Mouse (Mus musculus): Measurements from ENCODE around the gene Ifnl3. TPM values are rescaled to one million over a fixed set of nuclear protein-coding genes. Genes with fewer than 3 reads are reported as not detected.

Ifnl3 gene
- polyA plus RNA-seq, 1 experiment from 2014 or later: not detected

DNA sequence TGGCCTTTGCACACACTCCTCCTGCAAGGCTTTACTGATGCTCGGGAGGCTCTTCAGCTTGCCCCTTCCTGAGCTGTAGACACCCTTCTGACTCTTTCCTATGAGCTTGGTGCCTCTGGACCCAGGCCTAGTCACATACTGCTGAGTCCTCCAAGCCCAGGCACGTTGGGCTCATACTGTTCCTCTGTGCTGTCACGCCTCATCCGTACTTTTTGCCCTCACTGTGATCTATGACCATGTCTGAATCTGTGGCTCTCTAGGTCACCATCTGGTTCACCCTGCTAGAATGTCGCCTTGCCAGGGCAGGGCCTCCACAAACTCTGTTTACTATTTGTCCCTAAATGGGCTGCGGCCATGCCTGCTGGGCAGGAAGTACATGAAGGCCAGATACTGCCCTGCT lies 30.4 kb downstream of the Ifnl3 start:
- no peak overlapping the region for H3K9ac ChIP-seq (ENCODE audit: low read depth, low read length)
- no peaks in the 10 kb centered on the region for H3K9me3 ChIP-seq (ENCODE audit: control insufficient read depth, low read length)
- no peak overlapping the region for H3K4me2 ChIP-seq (ENCODE audit: low read depth, low read length)
- ATAC-seq (ENCODE audit: low read depth) (no peak), DNase-seq (ENCODE audit: low spot score) (no peak)
- H3K27me3 ChIP-seq (replicated peaks; ENCODE audit: control insufficient read depth, insufficient read depth, low read length): peaks cover 3% of the 10 kb centered on the region
- H3K4me3 ChIP-seq (ENCODE audit: low read depth, low read length): no peak overlapping the region
- 90% methylated on average over 6 of the region's 6 CpGs for WGBS
- H3K36me3 ChIP-seq (ENCODE audit: control insufficient read depth, insufficient read depth, low read length): peaks cover 4% of the 10 kb centered on the region; the same call in 1 of the 2 replicates
- H3K4me1 ChIP-seq (ENCODE audit: control insufficient read depth, insufficient read depth, low read length): no peaks in the 10 kb centered on the region
- no peak overlapping the region for H3K27ac ChIP-seq (replicated peaks; ENCODE audit: low read depth, low read length)

DNA sequence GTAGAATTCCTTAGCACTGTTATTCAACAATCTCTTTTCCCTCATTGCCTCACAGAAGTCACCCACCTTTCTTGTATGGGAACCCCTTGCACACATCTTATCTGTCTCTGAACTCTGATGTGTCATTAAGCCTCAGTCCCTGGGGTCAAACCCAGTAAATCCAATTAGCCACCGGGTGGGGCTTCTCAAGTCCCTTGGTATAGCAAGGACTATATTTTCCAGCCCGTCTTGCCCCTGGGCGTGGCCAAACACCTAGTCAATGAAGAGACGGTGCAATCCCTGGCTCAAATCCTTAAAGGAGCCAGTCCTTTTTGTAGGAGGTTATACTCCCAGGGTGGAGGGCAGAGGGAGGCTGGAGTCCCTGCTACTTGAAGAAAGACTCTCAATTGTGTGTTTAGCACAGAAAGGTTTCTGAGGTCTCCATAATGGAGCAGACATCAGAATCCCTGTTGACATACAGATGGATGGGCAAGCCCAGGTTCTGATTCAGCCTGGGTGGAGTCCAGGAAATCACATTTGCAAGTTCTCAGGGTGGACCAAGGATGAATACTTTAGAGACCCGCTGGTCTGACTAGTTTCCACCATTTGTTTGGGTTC lies 33.4 kb downstream of the Ifnl3 start:
- H3K4me1 ChIP-seq (ENCODE audit: control insufficient read depth, insufficient read depth, low read length): no peaks in the 10 kb centered on the region
- no peak overlapping the region for H3K27ac ChIP-seq (replicated peaks; ENCODE audit: low read depth, low read length)
- ATAC-seq (ENCODE audit: low read depth) (no peak), DNase-seq (ENCODE audit: low spot score) (peak; percentile 22)
- peaks cover 29% of the 10 kb centered on the region for H3K36me3 ChIP-seq (ENCODE audit: control insufficient read depth, insufficient read depth, low read length)
- H3K27me3 ChIP-seq (replicated peaks; ENCODE audit: control insufficient read depth, insufficient read depth, low read length): no peaks in the 10 kb centered on the region
- 19% methylated on average over 5 of the region's 5 CpGs for WGBS
- H3K9me3 ChIP-seq (ENCODE audit: control insufficient read depth, low read length): no peaks in the 10 kb centered on the region
- H3K9ac ChIP-seq (ENCODE audit: low read depth, low read length): no peak overlapping the region
- H3K4me3 ChIP-seq (ENCODE audit: low read depth, low read length): no peak overlapping the region
- H3K4me2 ChIP-seq (ENCODE audit: low read depth, low read length): no peak overlapping the region

DNA sequence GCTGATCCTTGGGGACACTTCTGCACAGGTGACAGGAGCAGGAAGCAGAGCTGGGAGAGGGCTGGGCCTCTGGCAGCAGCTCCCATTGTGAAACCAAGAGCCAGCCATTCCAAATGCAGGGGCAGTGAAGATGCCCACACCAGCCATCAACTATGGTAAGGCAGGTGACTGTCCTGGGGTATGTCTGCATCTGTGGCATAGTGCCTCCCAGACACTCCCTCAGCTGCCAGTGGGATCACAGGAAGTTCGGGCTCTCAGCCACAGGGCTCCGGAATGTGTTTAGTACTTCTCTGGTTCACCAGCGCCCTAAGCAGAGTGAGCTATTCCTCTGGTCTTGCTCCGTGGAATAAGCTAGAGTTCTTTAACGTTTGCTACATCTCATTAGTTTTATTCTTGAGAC lies 34.4 kb downstream of the Ifnl3 start:
- H3K4me2 ChIP-seq (ENCODE audit: low read depth, low read length): no peak overlapping the region
- ATAC-seq (ENCODE audit: low read depth) (no peak), DNase-seq (ENCODE audit: low spot score) (no peak)
- H3K27me3 ChIP-seq (replicated peaks; ENCODE audit: control insufficient read depth, insufficient read depth, low read length): no peaks in the 10 kb centered on the region
- H3K9me3 ChIP-seq (ENCODE audit: control insufficient read depth, low read length): no peaks in the 10 kb centered on the region
- H3K36me3 ChIP-seq (ENCODE audit: control insufficient read depth, insufficient read depth, low read length): peaks cover 39% of the 10 kb centered on the region
- no peak overlapping the region for H3K9ac ChIP-seq (ENCODE audit: low read depth, low read length)
- H3K4me1 ChIP-seq (ENCODE audit: control insufficient read depth, insufficient read depth, low read length): no peaks in the 10 kb centered on the region
- 70% methylated on average over 5 of the region's 5 CpGs for WGBS
- no peak overlapping the region for H3K4me3 ChIP-seq (ENCODE audit: low read depth, low read length)
- no peak overlapping the region for H3K27ac ChIP-seq (replicated peaks; ENCODE audit: low read depth, low read length)

DNA sequence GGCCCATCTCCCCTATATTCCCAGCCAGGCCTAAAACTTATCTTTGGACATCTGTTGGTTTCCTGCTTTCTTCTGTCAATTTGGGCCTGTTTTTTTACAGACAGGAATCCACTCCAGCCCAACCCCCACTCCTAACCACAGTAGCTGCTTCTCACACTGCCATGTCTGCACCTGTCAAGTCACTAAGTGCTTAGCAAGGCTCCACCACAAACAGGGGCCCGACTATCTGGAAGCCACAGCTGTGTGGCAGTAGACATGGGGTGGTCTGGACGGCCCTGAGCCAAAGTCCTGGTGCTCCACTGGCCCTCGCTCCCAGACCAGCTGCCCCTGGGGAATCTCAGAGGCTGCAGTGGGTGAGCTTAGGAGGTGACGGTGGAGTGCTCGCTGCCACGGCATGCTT lies 35.1 kb downstream of the Ifnl3 start:
- Histone ChIP-seq H3K4me1 (ENCODE audit: control insufficient read depth, insufficient read depth, low read length) (no peaks in the 10 kb centered on the region), H3K36me3 (ENCODE audit: control insufficient read depth, insufficient read depth, low read length) (peaks cover 46% of the 10 kb centered on the region), H3K4me3 (ENCODE audit: low read depth, low read length) (no peak overlapping the region), H3K9ac (ENCODE audit: low read depth, low read length) (no peak overlapping the region), H3K27ac (replicated peaks; ENCODE audit: low read depth, low read length) (no peak overlapping the region), H3K4me2 (ENCODE audit: low read depth, low read length) (no peak overlapping the region), H3K27me3 (replicated peaks; ENCODE audit: control insufficient read depth, insufficient read depth, low read length) (no peaks in the 10 kb centered on the region), H3K9me3 (ENCODE audit: control insufficient read depth, low read length) (no peaks in the 10 kb centered on the region)
- WGBS: 74% methylated on average over 6 of the region's 6 CpGs
- peak; percentile 76 for DNase-seq (ENCODE audit: low spot score)
- peak; percentile 75; the same call in 1 of the 2 replicates for ATAC-seq (ENCODE audit: low read depth)

DNA sequence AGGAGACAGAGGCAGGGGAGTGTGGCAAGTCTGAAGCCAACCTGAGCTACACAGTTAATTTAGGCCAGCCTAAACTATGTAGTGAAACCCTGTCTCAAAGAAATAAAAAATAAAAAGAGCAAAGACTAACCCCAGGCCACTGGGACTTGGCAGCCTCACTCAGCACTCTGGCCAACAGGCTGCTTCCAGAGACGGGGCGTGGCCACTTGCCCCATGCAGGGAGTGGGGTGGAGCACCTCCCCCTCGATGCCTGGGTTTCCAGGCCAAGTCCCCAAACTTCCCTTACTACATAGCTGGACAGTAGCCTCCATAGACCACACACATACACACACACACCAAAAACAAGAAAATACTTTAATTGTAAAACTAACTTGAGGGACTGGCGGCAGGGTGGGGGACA lies 35.9 kb downstream of the Ifnl3 start:
- Histone ChIP-seq H3K27me3 (replicated peaks; ENCODE audit: control insufficient read depth, insufficient read depth, low read length) (no peaks in the 10 kb centered on the region), H3K4me1 (ENCODE audit: control insufficient read depth, insufficient read depth, low read length) (no peaks in the 10 kb centered on the region), H3K4me3 (ENCODE audit: low read depth, low read length) (no peak overlapping the region), H3K9me3 (ENCODE audit: control insufficient read depth, low read length) (no peaks in the 10 kb centered on the region), H3K9ac (ENCODE audit: low read depth, low read length) (no peak overlapping the region), H3K36me3 (ENCODE audit: control insufficient read depth, insufficient read depth, low read length) (peaks cover 53% of the 10 kb centered on the region), H3K4me2 (ENCODE audit: low read depth, low read length) (no peak overlapping the region), H3K27ac (replicated peaks; ENCODE audit: low read depth, low read length) (no peak overlapping the region; the same call in 1 of the 2 replicates)
- 43% methylated on average over 4 of the region's 4 CpGs for WGBS
- ATAC-seq (ENCODE audit: low read depth) (no peak), DNase-seq (ENCODE audit: low spot score) (peak; percentile 59)

DNA sequence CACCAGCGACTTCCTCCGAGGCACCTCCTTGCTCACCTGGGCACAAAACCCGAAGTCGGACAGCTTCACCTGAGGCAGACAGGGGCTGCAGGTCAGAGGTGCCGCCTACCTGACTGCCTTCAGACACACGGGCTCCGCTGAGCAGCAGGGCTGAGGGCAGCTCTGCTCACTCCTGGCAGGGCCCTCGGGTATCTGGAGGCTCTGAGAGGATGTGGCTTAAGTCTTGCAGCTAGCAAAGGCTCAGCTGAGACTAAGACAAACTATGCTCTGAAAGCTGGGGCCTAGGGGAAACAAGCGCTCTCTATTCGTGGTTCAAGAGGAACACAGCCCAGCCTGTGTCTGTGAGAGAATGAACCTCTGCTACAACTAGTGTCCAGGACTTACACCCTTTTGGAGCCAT lies 38.2 kb downstream of the Ifnl3 start:
- WGBS: 86% methylated on average over 10 of the region's 10 CpGs
- no peak overlapping the region for H3K4me3 ChIP-seq (ENCODE audit: low read depth, low read length)
- no peak overlapping the region for H3K27ac ChIP-seq (replicated peaks; ENCODE audit: low read depth, low read length)
- no peaks in the 10 kb centered on the region for H3K9me3 ChIP-seq (ENCODE audit: control insufficient read depth, low read length)
- no peaks in the 10 kb centered on the region for H3K27me3 ChIP-seq (replicated peaks; ENCODE audit: control insufficient read depth, insufficient read depth, low read length)
- no peak overlapping the region for H3K4me2 ChIP-seq (ENCODE audit: low read depth, low read length)
- ATAC-seq (ENCODE audit: low read depth) (no peak), DNase-seq (ENCODE audit: low spot score) (no peak)
- no peak overlapping the region for H3K9ac ChIP-seq (ENCODE audit: low read depth, low read length)
- H3K36me3 ChIP-seq (ENCODE audit: control insufficient read depth, insufficient read depth, low read length): peaks cover 77% of the 10 kb centered on the region
- no peaks in the 10 kb centered on the region for H3K4me1 ChIP-seq (ENCODE audit: control insufficient read depth, insufficient read depth, low read length)

DNA sequence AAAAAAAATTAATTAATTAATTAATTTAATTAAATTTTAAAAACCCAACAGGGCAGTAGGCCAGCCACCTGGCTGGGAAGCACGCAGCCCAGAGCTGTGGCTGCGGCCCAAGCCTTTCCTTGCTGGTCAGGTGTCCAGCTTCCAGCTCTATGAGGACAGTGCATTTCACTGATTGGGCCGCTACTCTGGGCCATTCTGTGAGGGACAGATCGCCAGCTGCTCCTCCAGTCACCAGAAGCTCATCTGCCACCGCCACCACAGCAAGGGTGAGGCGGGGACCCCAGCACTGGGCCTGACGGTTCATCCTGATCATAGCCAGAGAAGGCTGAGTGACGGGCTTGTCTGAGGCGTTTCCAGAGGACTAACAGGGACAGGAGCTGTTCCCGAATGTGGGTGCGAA lies 39.3 kb downstream of the Ifnl3 start:
- Histone ChIP-seq H3K27me3 (replicated peaks; ENCODE audit: control insufficient read depth, insufficient read depth, low read length) (no peaks in the 10 kb centered on the region), H3K9ac (ENCODE audit: low read depth, low read length) (no peak overlapping the region), H3K4me1 (ENCODE audit: control insufficient read depth, insufficient read depth, low read length) (no peaks in the 10 kb centered on the region), H3K4me2 (ENCODE audit: low read depth, low read length) (no peak overlapping the region), H3K4me3 (ENCODE audit: low read depth, low read length) (no peak overlapping the region), H3K9me3 (ENCODE audit: control insufficient read depth, low read length) (no peaks in the 10 kb centered on the region), H3K36me3 (ENCODE audit: control insufficient read depth, insufficient read depth, low read length) (peaks cover 87% of the 10 kb centered on the region), H3K27ac (replicated peaks; ENCODE audit: low read depth, low read length) (no peak overlapping the region)
- no peak for ATAC-seq (ENCODE audit: low read depth)
- WGBS: 94% methylated on average over 11 of the region's 11 CpGs
- DNase-seq (ENCODE audit: low spot score): no peak

DNA sequence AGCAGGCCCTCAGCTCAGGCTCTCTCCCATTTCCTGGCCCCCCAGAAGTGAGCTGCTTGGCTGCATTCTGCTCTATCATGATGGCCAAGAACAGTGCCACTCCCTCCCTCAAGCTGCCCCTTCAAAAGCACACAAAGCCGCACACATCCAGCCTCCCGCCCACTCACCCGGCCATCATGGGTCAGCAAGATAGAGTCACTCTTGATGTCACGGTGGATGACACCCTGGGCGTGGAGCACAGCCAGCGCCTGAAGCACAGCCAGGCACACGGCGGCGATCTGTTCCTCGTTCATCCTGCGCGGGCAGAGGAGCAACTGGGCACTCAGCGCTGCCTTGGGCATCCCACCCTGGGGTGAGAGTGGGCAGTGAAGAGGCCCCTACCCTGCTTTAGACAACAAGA lies 39.7 kb downstream of the Ifnl3 start:
- no peaks in the 10 kb centered on the region for H3K9me3 ChIP-seq (ENCODE audit: control insufficient read depth, low read length)
- no peak overlapping the region for H3K4me2 ChIP-seq (ENCODE audit: low read depth, low read length)
- H3K4me1 ChIP-seq (ENCODE audit: control insufficient read depth, insufficient read depth, low read length): no peaks in the 10 kb centered on the region
- WGBS: 89% methylated on average over 13 of the region's 13 CpGs
- no peak for ATAC-seq (ENCODE audit: low read depth)
- no peak overlapping the region for H3K27ac ChIP-seq (replicated peaks; ENCODE audit: low read depth, low read length)
- H3K9ac ChIP-seq (ENCODE audit: low read depth, low read length): no peak overlapping the region
- H3K4me3 ChIP-seq (ENCODE audit: low read depth, low read length): no peak overlapping the region
- no peaks in the 10 kb centered on the region for H3K27me3 ChIP-seq (replicated peaks; ENCODE audit: control insufficient read depth, insufficient read depth, low read length)
- peaks cover 91% of the 10 kb centered on the region for H3K36me3 ChIP-seq (ENCODE audit: control insufficient read depth, insufficient read depth, low read length)
- no peak for DNase-seq (ENCODE audit: low spot score)

DNA sequence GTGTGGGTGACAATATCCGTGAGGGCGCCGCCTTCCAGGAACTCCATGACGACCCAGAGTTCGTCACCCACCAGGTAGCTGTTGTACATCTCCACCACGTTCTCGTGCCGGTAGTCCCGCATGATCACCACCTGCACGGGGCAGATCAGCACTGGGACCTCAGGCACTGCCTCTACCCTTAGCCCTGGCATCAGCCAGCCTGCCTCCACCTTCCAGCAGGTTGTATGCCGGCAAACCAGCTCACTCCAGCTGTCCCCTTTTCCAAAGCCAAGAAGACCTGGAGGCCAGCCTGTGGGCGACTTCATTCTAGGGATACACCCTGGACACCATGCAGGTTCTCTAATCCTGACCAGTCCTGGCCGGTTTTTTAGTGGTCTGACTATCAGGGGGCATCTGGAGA lies 40.3 kb downstream of the Ifnl3 start:
- Histone ChIP-seq H3K9me3 (ENCODE audit: control insufficient read depth, low read length) (no peaks in the 10 kb centered on the region), H3K4me2 (ENCODE audit: low read depth, low read length) (no peak overlapping the region), H3K27me3 (replicated peaks; ENCODE audit: control insufficient read depth, insufficient read depth, low read length) (no peaks in the 10 kb centered on the region), H3K9ac (ENCODE audit: low read depth, low read length) (no peak overlapping the region), H3K36me3 (ENCODE audit: control insufficient read depth, insufficient read depth, low read length) (peaks cover 93% of the 10 kb centered on the region), H3K27ac (replicated peaks; ENCODE audit: low read depth, low read length) (no peak overlapping the region), H3K4me3 (ENCODE audit: low read depth, low read length) (no peak overlapping the region), H3K4me1 (ENCODE audit: control insufficient read depth, insufficient read depth, low read length) (no peaks in the 10 kb centered on the region)
- ATAC-seq (ENCODE audit: low read depth) (no peak), DNase-seq (ENCODE audit: low spot score) (no peak)
- WGBS: 91% methylated on average over 13 of the region's 13 CpGs

Data from embryonic facial prominence, embryonic 14.5 days (tissue).